Mouse (Mus musculus): ENCODE results near the gene Cnga3.

GRCm38 (mm10) chr1:37212375-37212774, 1.9 kb upstream of the Cnga3 start:
- TF ChIP-seq CTCF (IDR thresholded peaks at IDR 0.05) = no peak
- TF ChIP-seq POLR2A (IDR thresholded peaks at IDR 0.05; ENCODE audit: insufficient read depth, low read depth, low read length) = no peak

Data from heart, adult 2 months (tissue).